Mouse (Mus musculus): ENCODE measurements around the gene Cldn7. TPM values are rescaled to one million over a fixed set of nuclear protein-coding genes. Genes with fewer than 3 reads are reported as not detected.

Cldn7 gene
- polyA plus RNA-seq (2017; shearing (Covaris generic)) = not detected

GRCm38 (mm10) chr11:69964650-69965270 lies at the start of gene Cldn7:
TSS of gene Cldn7 (plus strand) at chr11:69964779.

DNA sequence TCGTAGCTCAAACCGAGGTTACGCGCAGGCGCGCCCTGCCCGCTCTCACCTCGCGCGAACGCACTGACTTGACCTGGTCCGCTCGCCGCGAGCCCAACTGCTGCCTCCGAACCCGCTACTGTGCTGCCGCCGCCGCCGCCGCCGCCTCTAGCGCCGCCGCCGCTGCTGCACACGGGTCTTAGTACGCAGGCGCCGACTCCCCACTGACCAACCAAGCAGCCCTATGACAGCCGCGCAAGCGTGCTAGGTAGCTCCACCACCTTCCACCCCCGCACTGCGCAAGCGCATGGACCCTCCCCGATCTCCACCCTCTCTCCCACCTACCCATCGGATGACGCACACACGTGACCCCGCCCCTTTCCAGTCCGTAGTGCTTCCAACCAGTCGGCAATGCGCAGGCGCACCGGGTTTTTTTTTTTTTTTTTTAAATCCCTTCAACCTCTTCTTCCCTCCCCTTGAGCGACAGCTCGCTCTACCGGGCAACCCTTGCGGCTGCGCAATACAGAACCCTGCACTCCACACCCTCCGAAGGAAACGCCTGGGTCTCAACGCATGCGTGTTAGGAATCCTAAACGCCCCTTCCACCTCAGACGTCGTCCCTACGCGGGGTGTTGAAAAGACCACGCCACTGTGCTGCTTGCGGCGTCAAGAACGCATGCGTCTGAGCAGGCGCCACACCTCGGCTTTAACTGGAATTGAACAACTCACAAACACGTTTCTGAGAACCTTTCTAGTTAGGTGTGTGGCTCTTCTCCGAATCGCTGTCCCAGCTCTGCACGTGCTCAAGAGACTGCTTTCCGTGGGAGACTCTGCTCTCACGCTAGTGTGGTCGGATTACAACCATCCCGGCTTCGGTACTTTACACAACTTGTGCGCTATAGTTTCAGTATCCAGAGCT lies 43.2 kb upstream of the Cldn7 start, which contains the start of gene Eif5a:
Gene Eif5a (minus strand): TSS at position 845 of the 898 bp plus-strand sequence.

DNA sequence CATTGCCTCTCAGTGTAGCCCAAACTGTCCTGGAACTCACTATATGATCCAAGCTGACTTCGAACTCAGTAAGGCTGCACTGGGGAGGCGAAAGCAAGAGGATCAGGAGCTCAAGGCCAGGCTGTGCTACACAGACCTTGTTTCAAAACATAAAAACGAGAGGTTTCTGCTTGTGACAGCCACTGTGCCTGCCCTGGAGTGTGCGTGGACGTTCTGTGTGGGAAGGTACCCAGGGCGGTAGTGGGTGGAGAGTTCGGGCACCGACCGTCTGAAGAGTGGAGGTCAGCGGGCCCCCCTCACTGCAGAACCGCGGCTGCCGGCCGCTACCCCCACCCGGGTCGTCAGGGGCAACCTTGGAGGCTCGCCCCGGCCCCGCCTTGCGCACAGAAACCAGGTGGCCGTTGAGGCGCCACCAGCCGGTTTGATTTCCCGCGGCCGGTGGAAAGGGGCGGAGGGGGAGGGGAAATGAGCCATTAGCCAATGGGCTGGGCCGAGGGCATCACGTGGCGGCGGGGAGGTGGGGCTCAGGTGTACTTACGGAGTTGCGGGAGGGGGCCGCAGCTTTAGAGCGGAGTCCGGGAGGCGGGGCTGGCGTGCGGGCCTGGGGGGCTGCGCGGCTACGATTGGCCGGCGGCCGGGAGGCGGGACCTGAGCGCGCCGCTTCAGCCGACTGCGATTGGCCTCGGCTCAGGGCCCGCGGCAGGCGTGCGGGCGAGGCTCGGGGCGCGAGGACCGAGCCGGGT lies 29.3 kb upstream of the Cldn7 start, which contains the start of gene Ybx2:
Gene Ybx2 (plus strand): TSS at position 660 of the 743 bp plus-strand sequence.

GRCm38 (mm10) chr11:69948066-69948762 lies 16.4 kb upstream of the Cldn7 start, which contains the start of gene Slc2a4:
TSS of gene Slc2a4 (minus strand) at chr11:69948188.

DNA sequence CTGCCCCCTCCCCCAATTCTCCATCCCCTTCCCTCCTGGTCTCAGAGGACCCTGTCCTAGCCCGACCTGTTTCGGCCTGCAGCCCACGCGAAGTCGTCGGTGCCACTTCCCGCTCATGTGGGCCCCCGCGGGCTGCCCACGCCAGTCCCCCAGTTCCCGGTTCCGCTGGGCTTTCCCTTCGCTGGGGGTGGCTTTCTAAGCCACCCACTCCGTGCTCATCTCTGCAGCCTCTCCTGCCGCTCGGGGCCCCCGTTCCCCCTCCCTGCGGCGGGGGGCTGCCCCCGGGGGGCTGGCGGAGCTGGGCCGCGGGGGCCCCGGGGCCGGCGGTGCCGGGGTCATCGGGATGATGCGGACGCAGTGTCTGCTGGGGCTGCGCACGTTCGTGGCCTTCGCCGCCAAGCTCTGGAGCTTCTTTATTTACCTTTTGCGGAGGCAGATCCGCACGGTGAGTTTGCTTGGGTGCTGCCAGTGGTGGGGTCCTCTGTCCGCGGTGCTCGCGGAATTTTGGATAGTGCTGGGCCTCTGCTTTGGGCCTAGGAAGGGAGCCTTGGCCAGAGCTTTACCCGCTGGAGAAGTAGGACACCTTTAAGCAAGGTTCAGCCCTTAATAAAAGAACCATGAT lies 16.7 kb downstream of the Cldn7 start, which contains the start of gene Ctdnep1:
Gene Ctdnep1 (plus strand): TSS at position 16 of the 622 bp plus-strand sequence.

DNA sequence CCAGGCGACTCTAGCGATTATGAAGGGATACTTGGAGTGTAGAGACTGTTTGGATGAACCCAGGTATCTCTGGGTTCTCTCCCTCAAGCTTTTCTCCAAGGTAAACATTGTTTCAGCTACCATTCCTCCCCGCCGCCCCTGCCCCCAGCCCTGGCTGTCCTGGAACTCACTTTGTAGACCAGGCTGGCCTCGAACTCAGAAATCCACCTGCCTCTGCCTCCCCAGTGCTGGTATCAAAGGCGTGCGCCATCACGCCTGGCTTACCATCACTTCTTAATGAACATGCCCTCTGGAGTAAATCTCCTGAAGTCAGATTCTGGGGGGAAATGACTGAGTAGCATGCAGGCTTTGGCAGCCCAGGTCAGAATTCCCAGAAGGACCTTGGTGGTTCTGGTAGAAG lies 17.6 kb downstream of the Cldn7 start, which contains the start of gene Elp5:
Gene Elp5 (minus strand): TSS at position 293 of the 400 bp plus-strand sequence.

DNA sequence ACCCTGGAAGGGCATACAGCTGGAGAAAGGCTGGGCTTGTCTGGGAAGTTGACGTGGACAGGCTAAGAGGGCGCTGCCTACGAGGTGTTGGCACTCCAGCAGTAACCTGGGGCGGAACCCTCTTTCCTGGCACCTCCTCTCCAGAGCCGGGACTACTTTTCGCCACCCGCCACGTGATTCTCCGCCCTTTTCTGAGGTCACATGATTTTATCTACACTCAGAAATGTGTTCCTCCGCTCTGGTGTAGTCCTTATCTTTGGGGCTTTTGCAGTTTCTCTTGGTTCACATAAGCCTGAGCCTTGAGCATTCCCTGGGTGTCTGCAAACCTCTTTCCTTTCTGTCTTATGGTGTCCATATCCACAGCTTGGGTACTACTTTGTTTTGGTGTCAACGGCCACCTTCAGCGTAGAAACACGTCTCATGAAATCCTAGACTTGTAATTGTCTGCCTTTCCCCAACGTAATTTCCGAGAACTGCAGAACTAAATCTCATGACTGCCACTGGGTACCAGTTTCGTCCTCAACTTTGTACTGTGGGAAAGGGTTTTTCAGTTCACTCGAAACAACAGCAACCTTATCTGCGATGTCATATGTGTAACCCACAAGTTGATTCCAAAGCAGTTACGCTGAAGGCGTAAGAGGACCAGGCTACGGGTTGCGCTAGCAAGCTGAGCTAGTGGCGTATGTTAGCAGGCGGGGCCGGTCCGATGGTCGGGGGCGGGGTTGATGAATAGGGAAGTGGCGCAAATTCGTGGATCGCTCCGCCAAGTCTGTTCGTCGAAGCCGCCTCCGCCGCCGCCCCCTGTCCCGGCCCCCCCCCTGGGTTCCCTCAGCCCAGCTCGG lies 26.5 kb downstream of the Cldn7 start, which contains the start of gene Gabarap:
Gene Gabarap (plus strand): TSS at position 294 of the 842 bp plus-strand sequence.

DNA sequence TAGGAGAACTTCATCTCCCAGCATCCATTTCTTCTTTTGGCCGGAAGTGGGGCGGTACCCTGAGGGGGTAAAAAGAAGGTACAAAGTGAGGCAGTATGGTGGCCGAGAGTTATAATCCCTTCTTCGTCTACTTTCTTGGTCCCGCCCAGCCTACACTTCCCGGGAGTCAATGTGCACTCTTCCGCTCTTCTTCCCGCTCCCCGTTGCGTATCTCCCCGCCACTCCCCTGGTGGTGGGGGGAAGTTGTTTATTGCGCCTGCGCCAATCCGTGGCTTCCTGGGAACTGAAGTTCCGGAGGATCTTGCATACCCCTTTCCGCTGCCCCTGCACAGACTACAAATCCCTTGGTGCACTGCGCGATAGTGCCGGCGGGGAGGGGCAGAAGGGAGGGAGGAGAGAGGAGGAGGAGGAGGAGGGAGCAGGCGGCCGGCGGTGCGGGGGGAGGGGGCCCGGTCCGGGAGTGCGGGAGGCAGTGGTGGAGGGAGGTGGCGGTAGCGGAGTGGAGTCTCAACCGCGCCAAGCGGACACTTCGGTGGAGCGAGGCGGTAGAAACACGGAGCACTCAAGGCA lies 30.9 kb downstream of the Cldn7 start, which contains the start of gene Phf23:
Gene Phf23 (plus strand): TSS at position 387 of the 570 bp plus-strand sequence.

DNA sequence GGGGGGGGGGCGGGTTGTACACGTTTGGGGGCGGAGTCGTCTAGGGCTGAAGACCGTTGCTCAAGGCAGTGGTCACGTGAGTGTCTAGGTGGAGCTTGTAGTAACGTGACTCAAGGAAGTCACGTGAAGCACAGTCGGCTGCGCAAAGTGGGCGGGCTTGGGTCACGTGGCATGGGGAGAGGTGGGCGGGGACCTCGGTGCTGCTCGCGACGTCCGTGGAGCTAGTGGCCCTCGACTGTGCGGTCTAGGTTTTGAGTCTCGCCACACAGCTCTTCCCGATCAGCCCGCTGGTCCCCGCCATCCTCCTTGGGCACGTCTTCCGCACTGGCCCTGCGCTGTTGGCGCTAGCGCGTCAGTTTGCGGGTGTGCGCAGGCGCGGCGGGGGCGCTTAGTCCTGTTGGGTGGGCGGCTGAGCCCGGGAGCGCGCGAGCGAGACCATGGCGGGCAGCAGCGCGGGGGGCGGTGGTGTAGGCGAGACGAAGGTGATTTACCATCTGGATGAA lies 35.9 kb downstream of the Cldn7 start, which contains the start of gene Dvl2:
Gene Dvl2 (plus strand): TSS at position 200 of the 503 bp plus-strand sequence.

GRCm38 (mm10) chr11:70014880-70015558 lies 50.4 kb downstream of the Cldn7 start, which contains the start of gene Acadvl:
TSS of gene Acadvl (minus strand) at chr11:70015411.

DNA sequence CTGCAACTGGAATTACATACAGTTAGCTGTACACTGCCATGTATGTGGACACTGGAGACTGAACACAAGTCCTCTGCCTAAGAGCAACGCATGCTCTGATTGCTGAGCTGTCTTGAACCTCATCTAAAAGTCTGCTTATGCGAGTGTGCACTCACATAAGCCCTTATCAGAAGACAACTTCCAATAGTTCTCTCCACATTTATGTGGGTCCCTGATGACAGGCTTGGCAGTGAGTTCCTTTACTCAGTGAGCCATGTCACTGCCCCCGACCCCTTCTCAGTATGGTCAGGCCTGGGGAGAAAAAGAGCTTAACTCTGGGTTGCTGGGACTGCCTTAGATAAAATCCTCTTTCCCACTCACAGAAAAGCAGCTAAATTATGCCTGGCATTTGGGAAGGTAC lies 52.1 kb downstream of the Cldn7 start, which contains the start of gene Dlg4:
Gene Dlg4 (plus strand): TSS at position 274 of the 400 bp plus-strand sequence.

Other genes with a start within 250 kb of the Cldn7 start
- gene Polr2a, start 206.1 kb upstream of the Cldn7 start, polyA plus RNA-seq (2017; shearing (Covaris generic)) = 60.5 TPM
- gene Slc35g3, start 202.8 kb upstream of the Cldn7 start, polyA plus RNA-seq (2017; shearing (Covaris generic)) = not detected
- gene Zbtb4, start 198.9 kb upstream of the Cldn7 start, polyA plus RNA-seq (2017; shearing (Covaris generic)) = 7.6 TPM
- gene Chrnb1, start 168.8 kb upstream of the Cldn7 start, polyA plus RNA-seq (2017; shearing (Covaris generic)) = 1.4 TPM
- gene Fgf11, start 162.9 kb upstream of the Cldn7 start, polyA plus RNA-seq (2017; shearing (Covaris generic)) = not detected
- gene Tmem102, start 159.2 kb upstream of the Cldn7 start, polyA plus RNA-seq (2017; shearing (Covaris generic)) = not detected
- gene Gm39566, start 149.5 kb upstream of the Cldn7 start, polyA plus RNA-seq (2017; shearing (Covaris generic)) = not detected
- gene Spem2, start 146.3 kb upstream of the Cldn7 start, polyA plus RNA-seq (2017; shearing (Covaris generic)) = not detected
- not detected for gene Spem1, start 142.6 kb upstream of the Cldn7 start, polyA plus RNA-seq (2017; shearing (Covaris generic))
- gene Nlgn2, start 127.0 kb upstream of the Cldn7 start, polyA plus RNA-seq (2017; shearing (Covaris generic)) = not detected
- gene Tmem256, start 126.3 kb upstream of the Cldn7 start, polyA plus RNA-seq (2017; shearing (Covaris generic)) = 42.5 TPM
- 9.2 TPM for gene Plscr3, start 118.4 kb upstream of the Cldn7 start, polyA plus RNA-seq (2017; shearing (Covaris generic))
- not detected for gene Tnk1, start 106.0 kb upstream of the Cldn7 start, polyA plus RNA-seq (2017; shearing (Covaris generic))
- not detected for gene Tmem95, start 86.8 kb upstream of the Cldn7 start, polyA plus RNA-seq (2017; shearing (Covaris generic))
- 0.11 TPM for gene Kctd11, start 83.4 kb upstream of the Cldn7 start, polyA plus RNA-seq (2017; shearing (Covaris generic))
- 462 TPM for gene Acap1, start 69.2 kb upstream of the Cldn7 start, polyA plus RNA-seq (2017; shearing (Covaris generic))
- gene 2810408A11Rik, start 63.8 kb upstream of the Cldn7 start, polyA plus RNA-seq (2017; shearing (Covaris generic)) = 0.80 TPM
- gene Neurl4, start 63.7 kb upstream of the Cldn7 start, polyA plus RNA-seq (2017; shearing (Covaris generic)) = 5.4 TPM
- gene Gps2, start 50.9 kb upstream of the Cldn7 start, polyA plus RNA-seq (2017; shearing (Covaris generic)) = 200 TPM
- gene Eif5a, start 42.8 kb upstream of the Cldn7 start, polyA plus RNA-seq (2017; shearing (Covaris generic)) = 977 TPM
- not detected for gene Ybx2, start 29.0 kb upstream of the Cldn7 start, polyA plus RNA-seq (2017; shearing (Covaris generic))
- not detected for gene Slc2a4, start 16.6 kb upstream of the Cldn7 start, polyA plus RNA-seq (2017; shearing (Covaris generic))
- gene Ctdnep1, start 16.4 kb downstream of the Cldn7 start, polyA plus RNA-seq (2017; shearing (Covaris generic)) = 41.4 TPM
- 50.5 TPM for gene Elp5, start 17.7 kb downstream of the Cldn7 start, polyA plus RNA-seq (2017; shearing (Covaris generic))
- 366 TPM for gene Gabarap, start 26.4 kb downstream of the Cldn7 start, polyA plus RNA-seq (2017; shearing (Covaris generic))
- 52.0 TPM for gene Phf23, start 31.0 kb downstream of the Cldn7 start, polyA plus RNA-seq (2017; shearing (Covaris generic))
- gene Dvl2, start 35.8 kb downstream of the Cldn7 start, polyA plus RNA-seq (2017; shearing (Covaris generic)) = 20.9 TPM
- gene Acadvl, start 50.6 kb downstream of the Cldn7 start, polyA plus RNA-seq (2017; shearing (Covaris generic)) = 83.6 TPM
- gene Dlg4, start 52.2 kb downstream of the Cldn7 start, polyA plus RNA-seq (2017; shearing (Covaris generic)) = 4.6 TPM
- not detected for gene Asgr1, start 89.3 kb downstream of the Cldn7 start, polyA plus RNA-seq (2017; shearing (Covaris generic))
- not detected for gene Asgr2, start 127.9 kb downstream of the Cldn7 start, polyA plus RNA-seq (2017; shearing (Covaris generic))
- not detected for gene Mgl2, start 165.6 kb downstream of the Cldn7 start, polyA plus RNA-seq (2017; shearing (Covaris generic))
- gene Clec10a, start 191.4 kb downstream of the Cldn7 start, polyA plus RNA-seq (2017; shearing (Covaris generic)) = not detected
- 0.65 TPM for gene Slc16a11, start 248.0 kb downstream of the Cldn7 start, polyA plus RNA-seq (2017; shearing (Covaris generic))